Mouse (Mus musculus): Measurements from ENCODE around the gene Kcnc1.

GRCm38 (mm10) chr7:46348813-46349212 lies 47.5 kb upstream of the Kcnc1 start:
- TF ChIP-seq CTCF (IDR thresholded peaks at IDR 0.05; ENCODE audit: insufficient read depth, low read depth, low read length): no peak
- no peak for TF ChIP-seq POLR2A (IDR thresholded peaks at IDR 0.05; ENCODE audit: insufficient read depth, low read depth, low read length)

All from olfactory bulb, adult 2 months (tissue).